In genomic region chr13:73425839-73426490, GRCm38 (mm10) we compare ENCODE assay signal across 9 mouse cellular contexts. TPM values are rescaled to one million over a fixed set of nuclear protein-coding genes. Genes with fewer than 3 reads are reported as not detected.
DNase-seq lines count a peak whose midpoint lies in the region; ATAC-seq and TF ChIP-seq lines count a peak whose summit lies in the region.
"Had no signal": no experiment of that assay in that cellular context is flagged by ENCODE, and none has a peak within 500 bp of the region (broad histone marks: within the 10 kb centered on the region; RNA-seq: fewer than 3 reads in every experiment).

No protein-coding gene starts in this region.

- H3K9ac ChIP-seq in ES-E14 (ENCODE audit: insufficient read depth, low read depth, low read length, poor library complexity, severe bottlenecking) = no peak overlapping the region
- no peak overlapping the region for H3K9ac ChIP-seq in heart, postnatal 0 days (replicated peaks; ENCODE audit: low read depth, low read length)
- H3K9ac ChIP-seq in lung, embryonic 14.5 days = no peak overlapping the region
- H3K9ac ChIP-seq: lung, embryonic 15.5 days had no signal

- no peak overlapping the region for H3K4me3 ChIP-seq in ES-E14 (ENCODE audit: insufficient read depth in 1 of 2, low read depth in 1 of 2, low read length in 2 of 2, poor library complexity in 1 of 2, severe bottlenecking in 1 of 2)
- no peak overlapping the region for H3K4me3 ChIP-seq in heart, postnatal 0 days (ENCODE audit: low read depth, low read length)
- no peak overlapping the region for H3K4me3 ChIP-seq in lung, embryonic 14.5 days (ENCODE audit: low read depth, low read length)
- H3K4me3 ChIP-seq: lung, embryonic 15.5 days had no signal

- in situ Hi-C loops in ES-E14 (cut with MboI; ENCODE audit: low sequenced_read_pairs in 2 of 2, unreplicated experiment in 2 of 2) = loop anchor here in 1 of 2 experiments (10.0 kb wide), 1 partner anchor 79 kb away; no protein-coding TSS in a partner anchor

- H3K36me3 ChIP-seq in ES-E14 (ENCODE audit: control insufficient read depth, insufficient read depth, low read length, poor library complexity, severe bottlenecking) = no peaks in the 10 kb centered on the region
- no peaks in the 10 kb centered on the region for H3K36me3 ChIP-seq in heart, postnatal 0 days (replicated peaks; ENCODE audit: control insufficient read depth, insufficient read depth, low read length)
- no peaks in the 10 kb centered on the region for H3K36me3 ChIP-seq in lung, embryonic 14.5 days (ENCODE audit: insufficient read depth)
- H3K36me3 ChIP-seq: lung, embryonic 15.5 days had no signal

- ATAC-seq in heart, postnatal 0 days (ENCODE audit: insufficient read depth, low read depth) = peak; percentile 30; the same call in 1 of the 2 replicates
- peak; percentile 54; the same call in 1 of the 2 replicates for ATAC-seq in lung, embryonic 14.5 days (ENCODE audit: insufficient read depth)
- ATAC-seq in neutrophil, adult 5-6 weeks (ENCODE audit: extremely low read depth, insufficient number of reproducible peaks, low FRiP score, poor library complexity, severe bottlenecking) = peak; percentile 81

- no peak overlapping the region for H3K4me2 ChIP-seq in heart, postnatal 0 days (ENCODE audit: low read depth, low read length)
- H3K4me2 ChIP-seq in lung, embryonic 14.5 days = 0 out of 2 replicates have a peak overlapping the region, but pooled peaks have one; percentile 23
- H3K4me2 ChIP-seq: lung, embryonic 15.5 days had no signal

- no peaks in the 10 kb centered on the region for H3K4me1 ChIP-seq in ES-E14 (ENCODE audit: control insufficient read depth in 2 of 2, insufficient read depth in 2 of 2, low read length in 2 of 2, poor library complexity in 1 of 2)
- H3K4me1 ChIP-seq in heart, postnatal 0 days (ENCODE audit: control insufficient read depth, insufficient read depth) = no peaks in the 10 kb centered on the region
- no peaks in the 10 kb centered on the region for H3K4me1 ChIP-seq in lung, embryonic 14.5 days (ENCODE audit: insufficient read depth)
- H3K4me1 ChIP-seq: lung, embryonic 15.5 days had no signal

- peak; percentile 46 for DNase-seq in ES-E14 (ENCODE audit: low read depth, low spot score)
- peak; percentile 84 for DNase-seq in brain, embryonic 14.5 days (ENCODE audit: low read depth)
- DNase-seq in fibroblast of lung, adult 2 months (ENCODE audit: low read depth) = peak; percentile 35
- peak; percentile 71 for DNase-seq in heart, postnatal 0 days (ENCODE audit: low spot score)
- peak; percentile 37 to 73 for DNase-seq in layer of hippocampus, adult 8-10 months (ENCODE audit: low spot score in 2 of 2)
- peak; percentile 88 for DNase-seq in lung, embryonic 14.5 days
- DNase-seq in thymus, postnatal 10 days (ENCODE audit: low spot score in 2 of 2) = peak; percentile 17 to 64

- H3K27me3 ChIP-seq in heart, postnatal 0 days (ENCODE audit: control insufficient read depth, insufficient read depth, low read length) = 0 out of 2 replicates have a peak, but pooled peaks cover 2% of the 10 kb centered on the region
- no peaks in the 10 kb centered on the region for H3K27me3 ChIP-seq in lung, embryonic 14.5 days (ENCODE audit: insufficient read depth, low read length)
- H3K27me3 ChIP-seq: lung, embryonic 15.5 days had no signal

- TF ChIP-seq EP300 in heart, postnatal 0 days (IDR thresholded peaks at IDR 0.05; ENCODE audit: low read depth) = no peak

- 9% methylated on average over 11 of the region's 11 CpGs for WGBS in heart, postnatal 0 days
- WGBS in lung, embryonic 14.5 days = 6% methylated on average over 11 of the region's 11 CpGs

- no peak overlapping the region for H3K27ac ChIP-seq in ES-E14 (ENCODE audit: insufficient read depth, low read depth, low read length, poor library complexity, severe bottlenecking)
- no peak overlapping the region for H3K27ac ChIP-seq in heart, postnatal 0 days (ENCODE audit: low read depth)
- no peak overlapping the region for H3K27ac ChIP-seq in lung, embryonic 14.5 days (ENCODE audit: low read depth)
- H3K27ac ChIP-seq: lung, embryonic 15.5 days had no signal

- H3K9me3 ChIP-seq in ES-E14 (ENCODE audit: control insufficient read depth, insufficient read depth, low read depth, low read length) = no peaks in the 10 kb centered on the region
- no peaks in the 10 kb centered on the region for H3K9me3 ChIP-seq in heart, postnatal 0 days (replicated peaks; ENCODE audit: control insufficient read depth, low read length)
- H3K9me3 ChIP-seq in lung, embryonic 14.5 days (ENCODE audit: low read depth, low read length) = no peaks in the 10 kb centered on the region
- H3K9me3 ChIP-seq: lung, embryonic 15.5 days had no signal

- no peak for TF ChIP-seq POLR2A in brain, embryonic 14.5 days (IDR thresholded peaks at IDR 0.05; ENCODE audit: borderline replicate concordance, extremely low read depth, insufficient read depth, insufficient read length, poor library complexity, severe bottlenecking)

- peak; percentile 93 for TF ChIP-seq CTCF in brain, embryonic 14.5 days (IDR thresholded peaks at IDR 0.05; ENCODE audit: borderline replicate concordance, extremely low read depth, insufficient read depth, insufficient read length)
- TF ChIP-seq CTCF in heart, postnatal 0 days (IDR thresholded peaks at IDR 0.05; ENCODE audit: low read depth) = peak; percentile 91
- TF ChIP-seq CTCF in lung, embryonic 14.5 days (IDR thresholded peaks at IDR 0.05; ENCODE audit: low read depth) = peak; percentile 94

TF ChIP-seq in ES-E14, 5 proteins besides CTCF, POLR2A, EP300 and RAD21:
- TF ChIP-seq CHD2 (IDR thresholded peaks at IDR 0.05; ENCODE audit: low read depth, low read length) = no peak
- peak; percentile 83 for TF ChIP-seq ZC3H11A (IDR thresholded peaks at IDR 0.05; ENCODE audit: borderline replicate concordance, low read depth, low read length)

RNA-seq across cellular contexts. Expression of gene Lpcat1, which starts 41.0 kb away (rescaled TPM):
- total RNA-seq in ES-E14 (2012; rRNA removed) = 105 and 128 TPM in 2 replicates
- polyA plus RNA-seq in brain, embryonic 14.5 days (2012; rRNA removed) = 91.4 and 99.1 TPM in 2 replicates
- total RNA-seq in heart, postnatal 0 days (2014; rRNA removed; ENCODE audit: low replicate concordance) = 22.2 and 36.3 TPM in 2 replicates
- 7.7 and 7.8 TPM in 2 replicates for polyA plus RNA-seq in heart, postnatal 0 days (2015; fragmentation: Nextera tagmentation; extraction: Ambion mirVana)
- total RNA-seq in layer of hippocampus, adult 8-10 months (2022) = 10 to 100 TPM; 33.1 to 47.9 (median 44.0) TPM
- polyA plus RNA-seq in lung, embryonic 14.5 days (2014; fragmentation: Nextera tagmentation; extraction: Ambion mirVana) = 81.8 and 85.3 TPM in 2 replicates
- 55.7 and 62.5 TPM in 2 replicates for total RNA-seq in neutrophil, adult 5-6 weeks (2017)

Comparison
In these comparisons a context has a peak if more than half of its experiments do, and no peak if none do; other contexts are left out.
1. DNase-seq: peak in every context shown above with its lines; median percentile 88 in lung, embryonic 14.5 days; 84 in brain, embryonic 14.5 days; 71 in heart, postnatal 0 days; 55 in layer of hippocampus, adult 8-10 months; 46 in ES-E14; 40 in thymus, postnatal 10 days; 35 in fibroblast of lung, adult 2 months.
2. ATAC-seq: peak in every context shown above with its lines; median percentile 81 in neutrophil, adult 5-6 weeks; 54 in lung, embryonic 14.5 days; 30 in heart, postnatal 0 days.